Mouse (Mus musculus): ENCODE results near the gene Ttyh2. TPM values are rescaled to one million over a fixed set of nuclear protein-coding genes. Genes with fewer than 3 reads are reported as not detected.

Gene Ttyh2
- polyA plus RNA-seq, 1 experiment from 2014 or later = 25.2 TPM

DNA sequence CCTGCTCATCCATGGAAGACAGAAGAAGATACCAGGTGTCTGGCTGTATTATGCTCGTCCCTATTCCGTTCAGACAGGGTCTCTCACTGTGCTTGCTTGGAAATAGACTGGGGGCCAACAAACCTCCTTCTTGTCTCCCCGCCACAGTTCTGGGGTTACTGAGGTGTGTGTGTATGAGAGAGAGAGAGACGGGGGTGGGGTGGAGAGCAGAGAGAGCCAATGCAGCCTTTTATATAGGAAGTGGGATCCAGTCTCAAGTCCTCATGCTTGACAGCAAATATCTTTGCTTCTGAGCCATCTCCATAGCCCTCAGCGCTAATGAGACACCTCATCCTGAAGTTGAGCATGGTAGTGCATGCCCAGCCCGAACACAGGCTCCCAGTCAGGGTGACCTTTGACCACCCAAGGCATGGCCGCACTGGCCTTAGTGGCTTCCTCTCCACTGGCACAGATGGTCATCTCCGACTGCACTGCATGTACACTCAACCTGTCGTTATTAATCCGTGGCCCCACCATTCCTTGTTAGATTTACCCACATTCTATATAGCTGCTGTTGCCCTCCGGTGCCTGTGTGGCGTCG is 7.2 kb downstream of the Ttyh2 start:
- Histone ChIP-seq H3K36me3 (ENCODE audit: control insufficient read depth, insufficient read depth, low read length) (0 out of 2 replicates have a peak, but pooled peaks cover 6% of the 10 kb centered on the region), H3K27me3 (replicated peaks; ENCODE audit: control insufficient read depth, insufficient read depth, low read length) (no peaks in the 10 kb centered on the region), H3K4me2 (ENCODE audit: low read length) (no peak overlapping the region), H3K9me3 (replicated peaks; ENCODE audit: control insufficient read depth, low read length) (no peaks in the 10 kb centered on the region), H3K9ac (ENCODE audit: low read length) (no peak overlapping the region), H3K27ac (ENCODE audit: low read depth, low read length) (no peak overlapping the region), H3K4me3 (ENCODE audit: low read depth, low read length) (no peak overlapping the region), H3K4me1 (ENCODE audit: control insufficient read depth, insufficient read depth, low read length) (no peaks in the 10 kb centered on the region)
- ATAC-seq = no peak
- no peak for DNase-seq (ENCODE audit: low spot score)
- WGBS = 96% methylated on average over 13 of the region's 13 CpGs

DNA sequence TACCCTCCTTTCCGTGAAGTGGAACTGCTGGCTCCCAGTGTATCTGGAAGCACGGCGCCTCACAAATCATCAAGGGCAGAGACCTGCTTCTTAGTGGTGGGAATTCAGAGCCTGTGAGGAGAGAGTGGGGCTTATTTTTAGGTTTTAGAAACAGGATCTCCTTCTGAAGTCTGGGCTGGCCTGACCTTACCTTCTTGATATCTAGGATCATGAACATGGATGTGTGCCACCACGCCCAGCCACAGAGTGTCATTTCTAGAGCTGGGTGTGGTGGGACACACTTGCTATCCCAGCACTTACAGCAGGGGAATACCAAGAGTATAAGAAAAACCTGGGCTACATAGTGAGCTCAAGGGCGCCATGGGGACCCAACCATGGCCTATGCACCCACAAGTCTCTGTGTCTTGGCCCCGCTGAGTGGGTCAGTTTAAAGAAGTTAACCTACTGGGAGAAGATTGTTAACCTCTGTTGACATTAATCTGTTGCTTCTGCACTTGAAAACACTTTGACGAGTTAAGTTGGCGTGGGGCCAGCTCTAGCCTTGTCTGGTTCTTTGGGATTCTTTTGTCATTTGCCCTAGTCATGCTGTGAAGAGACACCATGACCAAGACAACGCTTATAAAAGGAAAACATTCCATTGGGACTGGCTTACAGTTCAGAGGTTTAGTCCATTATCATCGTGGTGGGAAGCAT is 7.9 kb downstream of the Ttyh2 start:
- Histone ChIP-seq H3K27me3 (replicated peaks; ENCODE audit: control insufficient read depth, insufficient read depth, low read length) (no peaks in the 10 kb centered on the region), H3K4me2 (ENCODE audit: low read length) (no peak overlapping the region), H3K36me3 (ENCODE audit: control insufficient read depth, insufficient read depth, low read length) (0 out of 2 replicates have a peak, but pooled peaks cover 6% of the 10 kb centered on the region), H3K9me3 (replicated peaks; ENCODE audit: control insufficient read depth, low read length) (no peaks in the 10 kb centered on the region), H3K27ac (ENCODE audit: low read depth, low read length) (no peak overlapping the region), H3K4me3 (ENCODE audit: low read depth, low read length) (no peak overlapping the region), H3K4me1 (ENCODE audit: control insufficient read depth, insufficient read depth, low read length) (no peaks in the 10 kb centered on the region), H3K9ac (ENCODE audit: low read length) (no peak overlapping the region)
- no peak for ATAC-seq
- DNase-seq (ENCODE audit: low spot score) = no peak
- WGBS = 81% methylated on average over 10 of the region's 10 CpGs

DNA sequence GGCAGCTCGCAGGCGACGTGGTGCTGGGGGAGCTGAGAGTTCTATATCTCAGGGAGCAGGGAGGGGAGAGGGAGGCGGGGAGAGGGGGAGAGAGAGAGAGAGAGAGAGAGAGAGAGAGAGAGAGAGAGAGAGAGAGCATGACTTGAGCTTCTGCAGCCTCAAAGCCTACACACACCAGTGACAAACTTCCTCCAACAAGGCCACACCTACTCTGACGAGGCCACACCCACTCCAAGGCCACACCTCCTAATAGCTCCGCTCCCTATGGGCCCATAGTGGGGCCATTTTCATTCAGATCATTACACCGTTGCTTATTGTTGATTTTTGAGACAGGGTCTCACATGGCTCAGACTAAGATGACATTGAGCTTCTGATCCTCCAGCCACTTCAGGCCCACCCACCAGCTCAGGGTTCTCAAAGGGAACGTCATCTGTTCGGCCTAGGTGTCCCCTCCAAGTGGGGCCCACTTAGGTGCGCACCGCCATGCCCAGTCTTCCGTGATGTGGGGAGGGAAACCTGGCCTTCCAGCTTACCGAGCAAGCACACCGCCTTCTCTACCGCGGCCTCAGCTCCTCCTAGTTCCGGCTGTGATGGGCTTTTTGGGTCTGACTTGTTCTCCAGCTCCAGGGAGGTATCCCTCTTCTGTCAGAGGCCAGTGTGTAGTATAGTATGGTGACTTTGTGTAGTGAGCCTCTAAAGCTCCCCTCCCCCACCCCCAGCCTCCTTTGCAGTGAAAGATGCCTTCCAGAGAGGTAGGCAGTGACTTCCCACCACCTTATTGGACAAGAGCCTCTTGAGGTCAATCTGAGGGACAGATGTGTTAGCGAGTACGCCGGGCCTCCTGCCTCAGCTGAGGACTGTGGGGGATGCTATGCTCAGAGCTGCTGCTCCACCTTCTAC is 8.7 kb downstream of the Ttyh2 start:
- no peaks in the 10 kb centered on the region for H3K9me3 ChIP-seq (replicated peaks; ENCODE audit: control insufficient read depth, low read length)
- 0 out of 2 replicates have a peak, but pooled peaks cover 6% of the 10 kb centered on the region for H3K36me3 ChIP-seq (ENCODE audit: control insufficient read depth, insufficient read depth, low read length)
- H3K27ac ChIP-seq (ENCODE audit: low read depth, low read length) = no peak overlapping the region
- H3K4me3 ChIP-seq (ENCODE audit: low read depth, low read length) = no peak overlapping the region
- WGBS = 79% methylated on average over 20 of the region's 20 CpGs
- no peak overlapping the region for H3K4me2 ChIP-seq (ENCODE audit: low read length)
- DNase-seq (ENCODE audit: low spot score) (no peak), ATAC-seq (no peak)
- no peaks in the 10 kb centered on the region for H3K27me3 ChIP-seq (replicated peaks; ENCODE audit: control insufficient read depth, insufficient read depth, low read length)
- H3K4me1 ChIP-seq (ENCODE audit: control insufficient read depth, insufficient read depth, low read length) = no peaks in the 10 kb centered on the region
- H3K9ac ChIP-seq (ENCODE audit: low read length) = no peak overlapping the region

DNA sequence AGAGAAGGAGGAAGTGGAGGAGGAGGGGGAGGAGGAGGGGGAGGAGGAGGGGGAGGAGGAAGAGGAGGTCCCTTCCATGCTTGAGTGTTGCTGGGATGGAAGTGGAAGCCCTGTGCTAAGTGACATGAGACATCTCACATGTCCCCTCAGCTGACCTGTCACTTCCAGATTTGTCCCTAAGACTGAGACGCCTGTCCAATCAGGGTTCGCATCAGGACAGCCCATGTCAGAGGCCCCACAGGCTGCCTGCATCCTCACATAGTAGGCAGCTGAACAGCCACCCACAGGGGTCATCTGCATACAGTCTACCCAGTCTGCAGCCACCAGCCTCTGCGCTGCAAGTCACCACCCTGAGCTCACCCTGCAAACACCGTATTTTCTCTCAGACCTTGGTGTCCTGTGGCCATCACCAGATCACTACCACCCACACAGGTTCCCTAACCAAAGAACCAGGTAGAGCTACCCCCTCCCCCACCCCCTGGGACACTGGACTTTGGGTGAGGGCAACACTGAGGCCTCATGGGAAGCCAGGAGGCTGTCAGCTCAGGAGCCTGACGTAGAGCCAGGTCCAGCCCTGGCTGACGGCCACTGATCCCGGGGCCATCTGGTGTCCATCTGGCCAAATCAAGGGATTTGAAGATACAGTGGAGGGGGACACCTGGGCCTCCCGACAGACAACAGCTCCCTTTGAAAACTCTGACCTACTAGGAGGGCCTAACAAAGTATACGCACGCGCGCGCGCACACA is 9.6 kb downstream of the Ttyh2 start:
- no peaks in the 10 kb centered on the region for H3K4me1 ChIP-seq (ENCODE audit: control insufficient read depth, insufficient read depth, low read length)
- ATAC-seq (no peak), DNase-seq (ENCODE audit: low spot score) (no peak)
- no peak overlapping the region for H3K27ac ChIP-seq (ENCODE audit: low read depth, low read length)
- 77% methylated on average over 14 of the region's 14 CpGs for WGBS
- H3K9me3 ChIP-seq (replicated peaks; ENCODE audit: control insufficient read depth, low read length) = no peaks in the 10 kb centered on the region
- H3K27me3 ChIP-seq (replicated peaks; ENCODE audit: control insufficient read depth, insufficient read depth, low read length) = no peaks in the 10 kb centered on the region
- H3K4me2 ChIP-seq (ENCODE audit: low read length) = no peak overlapping the region
- H3K9ac ChIP-seq (ENCODE audit: low read length) = no peak overlapping the region
- H3K36me3 ChIP-seq (ENCODE audit: control insufficient read depth, insufficient read depth, low read length) = peaks cover 6% of the 10 kb centered on the region; the same call in 1 of the 2 replicates
- no peak overlapping the region for H3K4me3 ChIP-seq (ENCODE audit: low read depth, low read length)

DNA sequence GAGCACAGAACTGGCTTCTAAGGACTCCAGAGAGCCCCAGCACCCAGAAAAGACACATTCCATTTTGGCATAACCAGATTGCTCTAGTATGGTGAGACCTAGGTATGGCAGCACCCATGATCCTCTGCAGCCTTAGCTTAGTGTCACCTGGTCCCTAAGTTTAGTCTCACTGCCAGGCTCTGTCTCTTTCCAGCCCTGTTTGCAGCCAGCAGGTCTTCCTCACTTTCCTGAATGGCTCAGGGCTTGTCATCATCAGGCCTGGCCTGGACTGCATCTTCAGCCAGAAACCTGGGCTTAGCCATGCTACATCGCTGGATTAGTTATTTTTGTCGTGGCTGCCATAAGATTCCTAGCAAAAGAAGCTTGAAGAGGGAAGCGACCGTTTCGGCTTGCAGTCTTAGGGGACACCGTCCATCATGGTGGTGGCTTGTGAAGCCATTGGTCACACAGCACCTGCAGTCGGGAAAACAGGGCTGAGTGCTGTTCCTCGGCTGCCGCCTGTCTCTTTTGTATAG is 10.4 kb downstream of the Ttyh2 start:
- Histone ChIP-seq H3K4me2 (ENCODE audit: low read length) (no peak overlapping the region), H3K9ac (ENCODE audit: low read length) (no peak overlapping the region), H3K4me3 (ENCODE audit: low read depth, low read length) (no peak overlapping the region), H3K9me3 (replicated peaks; ENCODE audit: control insufficient read depth, low read length) (no peaks in the 10 kb centered on the region), H3K4me1 (ENCODE audit: control insufficient read depth, insufficient read depth, low read length) (no peaks in the 10 kb centered on the region), H3K36me3 (ENCODE audit: control insufficient read depth, insufficient read depth, low read length) (peaks cover 11% of the 10 kb centered on the region; the same call in 1 of the 2 replicates), H3K27ac (ENCODE audit: low read depth, low read length) (no peak overlapping the region), H3K27me3 (replicated peaks; ENCODE audit: control insufficient read depth, insufficient read depth, low read length) (no peaks in the 10 kb centered on the region)
- WGBS = 88% methylated on average over 9 of the region's 9 CpGs
- no peak for ATAC-seq
- no peak for DNase-seq (ENCODE audit: low spot score)

DNA sequence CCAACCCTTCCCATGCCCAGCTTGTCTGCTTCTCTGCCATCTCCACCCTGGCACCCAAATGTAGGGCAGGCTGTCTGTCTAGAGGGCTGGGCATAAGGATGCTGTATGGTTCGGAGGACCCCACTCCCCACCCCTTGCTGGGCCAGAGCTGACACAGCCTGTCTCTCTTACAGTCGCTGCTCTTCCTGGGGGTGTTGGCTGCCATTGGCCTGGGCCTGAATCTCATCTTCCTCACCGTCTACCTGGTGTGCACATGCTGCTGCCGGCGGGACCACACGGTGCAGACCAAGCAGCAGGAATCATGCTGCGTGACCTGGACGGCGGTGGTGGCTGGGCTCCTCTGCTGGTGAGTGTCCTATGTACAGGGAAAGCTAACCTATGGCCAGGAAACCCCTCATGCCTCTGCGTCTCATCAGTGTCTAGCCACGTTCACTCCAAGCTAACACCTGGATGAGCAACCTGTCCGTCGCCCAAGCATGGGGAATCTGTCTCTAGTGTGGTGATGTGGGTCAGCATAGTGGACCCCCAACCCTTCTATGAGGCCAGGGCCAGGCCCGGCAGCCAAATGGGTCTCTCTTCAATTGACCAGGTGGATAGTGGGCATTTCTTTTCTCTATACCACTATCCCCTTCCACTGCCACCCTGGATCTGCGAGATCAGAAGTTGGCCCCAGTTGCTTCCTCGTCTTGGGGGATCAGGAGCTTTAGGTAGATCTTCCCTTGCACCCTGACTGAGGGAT is 11.2 kb downstream of the Ttyh2 start:
- Histone ChIP-seq H3K27me3 (replicated peaks; ENCODE audit: control insufficient read depth, insufficient read depth, low read length) (no peaks in the 10 kb centered on the region), H3K36me3 (ENCODE audit: control insufficient read depth, insufficient read depth, low read length) (peaks cover 13% of the 10 kb centered on the region; the same call in 1 of the 2 replicates), H3K4me3 (ENCODE audit: low read depth, low read length) (no peak overlapping the region), H3K4me2 (ENCODE audit: low read length) (no peak overlapping the region), H3K9ac (ENCODE audit: low read length) (no peak overlapping the region), H3K27ac (ENCODE audit: low read depth, low read length) (no peak overlapping the region), H3K4me1 (ENCODE audit: control insufficient read depth, insufficient read depth, low read length) (no peaks in the 10 kb centered on the region), H3K9me3 (replicated peaks; ENCODE audit: control insufficient read depth, low read length) (no peaks in the 10 kb centered on the region)
- ATAC-seq (no peak), DNase-seq (ENCODE audit: low spot score) (no peak)
- WGBS = 96% methylated on average over 16 of the region's 16 CpGs

DNA sequence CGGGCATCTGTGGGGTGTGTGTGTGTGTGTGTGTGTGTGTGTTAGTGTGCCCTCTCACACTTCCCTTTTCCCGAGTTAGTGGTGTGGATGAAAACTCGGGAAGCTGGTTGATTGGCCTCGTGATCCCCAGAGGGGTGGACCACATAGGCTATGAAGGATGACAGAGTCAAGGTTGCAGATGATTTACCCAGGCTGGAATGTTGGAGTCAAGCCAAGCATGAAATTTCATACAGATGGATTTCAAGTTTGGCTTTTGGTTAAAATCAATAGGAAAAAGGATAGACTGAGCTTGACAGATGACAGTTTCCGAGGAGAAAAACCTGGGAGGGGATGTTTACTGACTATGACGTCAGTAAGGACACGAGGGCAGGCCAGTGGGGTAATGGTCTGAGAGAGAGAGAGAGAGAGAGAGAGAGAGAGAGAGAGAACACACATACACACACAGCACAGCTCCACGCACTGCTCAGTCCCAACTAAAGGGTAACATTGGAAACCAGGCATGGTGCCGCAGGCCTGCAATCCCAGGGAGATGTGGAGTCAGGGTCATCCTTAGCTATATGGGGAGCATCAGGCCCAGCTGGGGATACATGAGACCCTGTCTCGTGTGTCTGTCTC is 12.4 kb downstream of the Ttyh2 start:
- 79% methylated on average over 10 of the region's 10 CpGs for WGBS
- no peaks in the 10 kb centered on the region for H3K4me1 ChIP-seq (ENCODE audit: control insufficient read depth, insufficient read depth, low read length)
- H3K4me3 ChIP-seq (ENCODE audit: low read depth, low read length) = no peak overlapping the region
- H3K27me3 ChIP-seq (replicated peaks; ENCODE audit: control insufficient read depth, insufficient read depth, low read length) = no peaks in the 10 kb centered on the region
- no peak overlapping the region for H3K27ac ChIP-seq (ENCODE audit: low read depth, low read length)
- ATAC-seq (no peak), DNase-seq (ENCODE audit: low spot score) (no peak)
- H3K36me3 ChIP-seq (ENCODE audit: control insufficient read depth, insufficient read depth, low read length) = peaks cover 13% of the 10 kb centered on the region; the same call in 1 of the 2 replicates
- no peaks in the 10 kb centered on the region for H3K9me3 ChIP-seq (replicated peaks; ENCODE audit: control insufficient read depth, low read length)
- H3K9ac ChIP-seq (ENCODE audit: low read length) = no peak overlapping the region
- no peak overlapping the region for H3K4me2 ChIP-seq (ENCODE audit: low read length)

All from forebrain, embryonic 14.5 days (tissue).